Mouse (Mus musculus): ENCODE results near the gene Lpin1.

DNA sequence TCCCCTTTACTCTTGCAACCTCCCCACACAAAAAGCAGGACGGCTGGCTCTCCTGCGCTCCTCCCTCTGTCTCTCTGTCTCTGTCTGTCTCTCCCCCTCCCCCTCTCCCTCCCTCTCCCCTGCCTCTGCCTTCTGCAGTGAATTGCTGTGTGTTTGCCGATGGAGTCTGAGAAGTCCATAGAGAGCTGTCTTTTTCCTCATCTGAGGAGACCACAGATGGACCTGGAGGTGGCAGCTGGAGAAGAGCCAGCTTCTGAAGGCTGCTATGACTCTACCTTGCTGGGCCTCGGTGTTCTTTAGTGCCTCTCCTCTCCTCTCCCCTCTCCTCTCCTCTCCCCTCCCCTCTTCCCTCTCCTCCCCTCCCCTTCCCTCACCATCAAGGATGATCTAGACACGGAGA is 5.1 kb downstream of the Lpin1 start:
- TF ChIP-seq CTCF (IDR thresholded peaks at IDR 0.05; ENCODE audit: borderline replicate concordance, insufficient read depth, low read depth, low read length) = no peak
- TF ChIP-seq POLR2A (IDR thresholded peaks at IDR 0.05; ENCODE audit: borderline replicate concordance, insufficient read depth, low read length) = no peak

Measured in cerebellum, adult 2 months (tissue).